Mouse (Mus musculus) thymus, adult 2 months (tissue): ENCODE results near the gene Srsf10.

Experiments
- CTCF ChIP-seq: fragments of 200-500 bp; IDR thresholded peaks from 2 replicates; pipeline ENCODE4 v1.5.1; 2012; ENCODE audit warnings: mild to moderate bottlenecking, control low read depth, low read length, moderate library complexity, borderline replicate concordance; ENCODE audit not compliant: control insufficient read depth, poor library complexity, insufficient read depth; ENCODE audit errors: extremely low read depth
- POLR2A ChIP-seq: fragments of 200-500 bp; IDR thresholded peaks from 2 replicates; pipeline ENCODE4 v1.6.1; 2012; ENCODE audit warnings: mild to moderate bottlenecking, low read length, control low read depth, moderate library complexity; ENCODE audit not compliant: control insufficient read depth, poor library complexity, insufficient read depth; ENCODE audit errors: extremely low read depth

DNA sequence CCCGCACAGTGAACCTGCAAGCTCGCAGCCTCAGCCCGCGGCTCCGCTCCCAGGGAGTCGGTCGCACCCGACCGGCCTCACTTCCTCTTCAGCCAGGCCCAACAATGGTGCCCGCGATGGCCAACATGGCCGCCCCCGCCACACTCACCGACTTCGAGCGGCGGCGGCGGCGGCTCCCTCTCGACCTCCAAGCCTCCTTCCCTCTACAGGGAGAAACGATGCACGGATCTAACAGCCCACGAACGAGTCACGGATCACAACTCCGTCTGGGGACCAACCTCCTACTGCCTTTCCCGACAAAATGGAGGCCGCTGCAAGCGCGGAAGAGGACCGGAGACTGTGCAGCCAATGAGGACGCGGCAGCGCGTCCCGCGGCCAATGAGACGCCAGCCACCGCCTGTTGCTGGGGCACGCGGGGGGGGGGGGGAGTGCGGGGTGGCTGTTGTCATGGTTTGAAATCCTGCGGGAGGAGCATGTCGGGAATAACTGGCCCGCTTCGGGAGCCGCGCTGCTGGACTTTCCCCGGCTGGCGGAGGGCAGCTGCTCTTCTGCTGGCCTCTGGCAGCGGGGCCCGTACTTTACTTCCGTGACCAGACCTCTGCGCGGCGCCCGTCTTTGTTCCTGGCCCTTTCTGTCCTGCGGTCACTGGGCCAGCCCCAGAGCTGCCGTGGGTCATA lies 18.1 kb downstream of the Srsf10 start, which contains the start of gene Pnrc2:
- TF ChIP-seq POLR2A (peak; percentile 96), CTCF (no peak; the same call in 1 of the 2 replicates)
